Mouse (Mus musculus): ENCODE measurements at regions not wholly inside any gene's neighbourhood (a gene's known extent, or its start where the extent isn't known, plus 50 kb on each side); places are given as distances from the start of the nearest gene placed in this dataset.

DNA sequence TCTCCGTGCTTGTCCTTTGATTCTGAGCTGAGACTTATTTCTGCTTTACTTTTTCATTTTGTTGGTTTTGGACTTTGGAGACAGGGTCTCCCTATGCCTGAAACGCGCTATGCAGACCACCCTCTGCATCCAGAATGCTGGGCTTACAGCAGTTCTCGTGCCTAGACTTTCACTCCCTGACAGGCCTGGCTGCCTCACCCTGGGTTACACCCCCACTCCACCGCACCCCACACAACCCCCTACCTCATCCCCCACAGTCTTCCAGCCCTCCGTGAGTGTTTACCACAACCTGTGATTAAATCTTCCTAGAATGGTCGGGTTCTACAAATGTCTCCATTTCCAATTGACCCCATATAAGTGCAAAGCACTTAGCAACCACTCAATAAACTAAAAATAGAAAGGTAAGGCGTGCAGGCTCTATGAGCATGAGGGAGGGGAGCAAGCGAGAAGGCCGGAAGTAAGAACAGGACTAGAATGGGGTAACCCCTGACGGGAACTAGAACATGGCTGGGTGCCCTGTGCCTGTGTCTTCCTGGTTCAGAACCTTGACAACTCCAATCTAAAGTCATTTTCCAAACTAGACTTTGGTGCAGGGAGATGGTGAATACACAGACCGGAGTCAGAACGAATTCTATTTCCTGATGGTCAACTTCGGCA is 131.2 kb upstream of the Lef1 start:
- no peak for DNase-seq (ENCODE audit: low spot score)

GRCm38 (mm10) chr3:130977921-130978700 is 132.2 kb upstream of the Lef1 start:
- no peak for DNase-seq (ENCODE audit: low spot score)

GRCm38 (mm10) chr3:130976206-130976605 is 134.1 kb upstream of the Lef1 start:
- DNase-seq (ENCODE audit: low spot score): no peak

GRCm38 (mm10) chr3:130975291-130975690 is 135.0 kb upstream of the Lef1 start:
- DNase-seq (ENCODE audit: low spot score): no peak

DNA sequence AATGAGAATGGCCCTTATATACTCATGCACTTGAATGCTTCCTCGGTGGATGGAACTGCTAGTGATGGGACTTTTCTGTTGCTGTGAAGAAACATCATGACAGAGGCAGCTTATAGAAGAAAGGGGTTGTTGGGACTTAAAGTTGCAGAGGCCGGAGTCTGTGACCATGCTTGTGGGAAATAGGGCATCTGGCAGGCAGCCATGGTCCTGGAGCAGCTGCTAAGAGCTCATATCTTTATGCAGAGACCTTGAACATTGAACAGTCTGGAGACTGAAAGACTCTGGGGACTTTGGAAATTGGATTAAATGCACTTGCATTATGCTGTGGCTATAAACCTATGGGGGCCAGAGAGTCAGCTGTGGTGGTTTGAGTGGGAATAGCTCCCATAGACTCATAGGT is 138.1 kb upstream of the Lef1 start:
- DNase-seq (ENCODE audit: low spot score): no peak

- DNase-seq (ENCODE audit: low spot score): no peak
These were observed 145.0 kb upstream of the Lef1 start for GRCm38 (mm10) chr3:130965275-130965674.

GRCm38 (mm10) chr3:130964088-130964487 is 146.2 kb upstream of the Lef1 start:
- DNase-seq (ENCODE audit: low spot score): no peak

DNA sequence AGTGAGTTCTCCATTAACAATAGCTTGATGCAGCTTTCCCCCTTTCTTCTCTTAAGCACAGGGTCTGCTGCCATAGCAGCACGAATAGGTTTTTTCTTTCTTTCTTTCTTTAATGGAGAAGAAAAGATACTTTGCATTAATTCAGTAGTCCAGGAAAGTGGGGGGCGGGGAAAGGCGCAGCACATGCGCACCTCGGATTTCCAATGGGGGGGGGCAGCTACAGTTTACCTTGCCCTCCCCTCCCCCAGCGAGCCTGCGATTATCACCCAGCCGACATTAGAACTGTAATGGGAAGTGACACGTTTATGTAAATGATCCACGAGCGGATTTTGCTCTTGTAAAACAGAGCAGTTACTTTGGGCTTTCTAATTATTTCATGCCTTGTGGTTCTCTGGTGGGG is 146.6 kb upstream of the Lef1 start:
- DNase-seq (ENCODE audit: low spot score): no peak

DNA sequence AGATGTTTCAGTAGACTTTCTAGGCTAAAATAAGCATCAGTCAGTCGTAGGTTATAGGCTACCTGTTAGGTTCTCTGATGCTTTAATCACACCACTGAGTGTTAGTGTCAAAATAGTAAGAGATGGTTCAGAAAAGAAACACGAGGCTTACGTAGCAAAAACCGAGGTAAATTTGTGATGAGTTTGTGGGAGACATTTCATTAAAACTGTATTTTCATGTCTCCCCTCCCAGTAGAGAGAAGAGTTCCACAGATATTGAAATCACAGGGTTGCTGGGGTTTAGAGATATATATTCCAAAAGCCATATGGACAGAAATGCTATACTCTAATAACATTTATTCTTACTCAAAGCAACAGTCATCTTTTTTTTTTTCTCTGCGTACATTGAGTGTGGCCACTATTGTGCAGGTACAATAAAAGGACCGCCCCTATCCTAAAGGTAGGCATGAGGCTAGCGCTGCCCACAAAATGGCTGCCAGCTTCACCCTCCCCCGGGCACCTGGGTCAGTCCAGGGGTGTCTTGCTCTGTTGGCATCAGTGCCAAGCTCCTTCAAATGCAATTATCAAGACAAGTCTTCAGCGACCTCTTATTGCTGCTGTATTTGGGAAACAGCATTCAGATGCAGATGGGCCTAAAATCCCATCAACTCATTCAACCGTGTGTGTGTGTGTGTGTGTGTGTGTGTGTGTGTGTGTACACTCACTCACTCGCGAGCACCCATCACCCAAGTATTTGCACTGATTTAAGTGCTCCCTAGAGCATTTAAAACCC is 147.4 kb upstream of the Lef1 start:
- DNase-seq (ENCODE audit: low spot score): no peak

- DNase-seq (ENCODE audit: low spot score): no peak
These were observed 148.1 kb upstream of the Lef1 start for GRCm38 (mm10) chr3:130962151-130962633.

GRCm38 (mm10) chr3:130961704-130962103 is 148.6 kb upstream of the Lef1 start:
- no peak for DNase-seq (ENCODE audit: low spot score)

- no peak for DNase-seq (ENCODE audit: low spot score)
These were observed 154.3 kb upstream of the Lef1 start for GRCm38 (mm10) chr3:130955958-130956357.

DNA sequence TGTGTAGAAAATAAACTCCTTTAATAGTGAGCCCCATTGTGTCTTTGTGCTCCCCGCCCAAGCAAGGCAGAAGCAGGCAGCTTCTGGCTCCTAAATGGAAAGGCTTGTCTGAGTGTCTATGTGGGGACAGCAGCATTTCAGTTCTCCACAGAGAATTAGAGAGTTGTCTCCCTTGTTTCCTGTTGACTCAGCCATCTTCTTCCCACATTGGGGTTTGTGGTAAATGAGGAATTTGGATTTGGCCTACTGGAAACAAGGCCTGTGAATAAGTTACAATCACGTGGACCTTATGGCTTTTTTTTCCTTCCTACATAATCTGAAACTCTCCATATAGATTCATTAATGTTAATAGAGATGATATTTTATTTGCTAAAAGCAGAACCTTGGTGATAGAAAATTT is 158.9 kb upstream of the Lef1 start:
- no peak for DNase-seq (ENCODE audit: low spot score)

DNA sequence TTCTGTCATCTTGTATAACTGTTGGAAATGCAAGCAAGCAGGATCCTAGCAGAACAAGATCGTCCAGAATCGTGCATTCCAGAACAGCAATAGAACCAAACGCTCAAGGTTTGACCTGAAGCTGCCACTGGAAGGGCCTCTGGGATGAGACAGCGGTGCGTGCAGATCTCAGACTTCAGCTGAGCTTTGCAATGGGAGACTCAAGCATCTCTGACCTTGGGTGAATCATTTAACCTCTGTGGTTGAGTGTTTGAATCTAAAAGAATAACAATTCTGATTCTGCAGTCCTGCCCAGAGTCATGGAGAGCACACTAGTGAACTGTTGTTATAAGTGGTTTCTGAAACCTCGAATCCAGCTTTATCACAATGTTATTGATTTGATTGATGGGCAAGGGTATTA is 159.4 kb upstream of the Lef1 start:
- no peak for DNase-seq (ENCODE audit: low spot score)

- no peak for DNase-seq (ENCODE audit: low spot score)
These were observed 162.4 kb upstream of the Lef1 start for GRCm38 (mm10) chr3:130947880-130948279.

DNA sequence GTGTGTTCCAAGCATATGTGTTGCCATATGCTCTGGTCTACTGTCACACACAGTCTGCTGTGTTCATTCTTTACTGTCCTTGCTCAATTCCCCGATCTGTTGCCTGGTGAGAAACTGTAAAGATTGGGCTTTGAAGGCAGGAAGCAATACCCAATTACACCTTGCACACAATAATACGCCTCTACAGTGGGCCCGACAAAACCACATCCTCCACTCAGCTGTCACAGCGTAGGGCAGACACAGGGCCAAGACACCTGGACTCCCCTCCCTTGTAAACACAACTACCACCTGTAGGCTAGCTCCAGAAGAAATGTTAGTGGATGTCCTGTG is 163.0 kb upstream of the Lef1 start:
- no peak for DNase-seq (ENCODE audit: low spot score)

DNA sequence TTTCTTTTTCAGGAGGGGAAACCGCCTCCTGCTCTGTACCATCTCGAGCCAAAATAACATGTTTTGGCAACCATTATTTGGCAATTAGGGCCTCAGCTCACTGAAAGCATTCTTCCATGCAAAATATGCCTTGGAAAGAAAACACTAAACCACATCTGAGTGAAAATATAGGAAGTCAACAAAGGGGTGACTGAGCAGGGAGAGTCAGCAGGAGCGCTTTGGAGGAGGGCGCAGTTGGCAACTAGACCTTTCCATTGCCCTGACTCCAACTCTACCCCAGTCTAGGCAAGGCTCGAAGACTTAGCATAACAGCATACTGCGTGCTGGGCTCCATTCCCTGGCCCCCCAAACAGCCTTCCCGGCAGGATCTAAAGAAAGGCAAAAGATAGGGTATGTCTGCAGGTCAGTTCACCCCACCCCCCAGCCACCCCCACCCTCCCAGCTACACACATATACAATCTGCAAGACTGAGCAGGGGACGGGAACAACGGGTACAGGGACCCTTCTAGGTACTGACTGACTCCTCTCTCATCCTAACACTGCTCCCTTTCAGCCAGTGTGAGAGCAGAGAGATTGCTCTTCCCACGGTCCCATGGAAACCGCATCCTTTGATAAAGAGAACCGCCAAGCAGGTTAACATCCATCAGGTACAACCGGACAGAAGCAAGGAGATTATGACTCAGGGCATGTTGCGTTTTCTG is 163.5 kb upstream of the Lef1 start:
- no peak for DNase-seq (ENCODE audit: low spot score)

DNA sequence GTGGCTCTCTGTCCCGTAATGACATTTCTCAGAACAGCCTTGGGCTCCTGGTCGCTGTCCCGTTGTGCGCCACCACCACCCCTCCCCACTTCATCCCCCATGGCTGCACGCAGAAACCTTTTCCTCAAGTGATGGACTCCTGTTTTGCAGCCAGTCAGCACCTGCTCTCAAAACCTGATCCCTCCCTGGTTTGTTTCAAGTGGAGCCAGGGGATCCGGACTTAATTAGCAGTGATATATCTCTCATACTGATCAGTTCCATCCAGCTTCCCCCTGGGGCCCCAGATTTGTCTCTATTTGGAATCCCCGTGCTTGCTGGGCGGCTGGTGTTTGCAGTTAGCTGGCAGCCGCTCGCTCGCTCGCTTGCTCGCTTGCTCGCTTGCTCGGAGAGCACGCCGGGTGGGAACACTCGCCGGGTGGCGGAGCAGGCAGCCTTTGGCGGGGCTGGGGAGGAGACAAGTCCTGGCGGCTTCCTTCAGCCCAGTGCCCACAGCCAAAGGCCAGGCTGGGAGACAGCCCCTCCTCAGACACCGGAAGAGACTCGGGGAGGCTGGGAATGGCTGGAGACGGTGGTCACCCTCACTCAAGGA is 164.3 kb upstream of the Lef1 start:
- no peak for DNase-seq (ENCODE audit: low spot score)

- no peak for DNase-seq (ENCODE audit: low spot score)
These were observed 164.9 kb upstream of the Lef1 start for GRCm38 (mm10) chr3:130945396-130945795.

DNA sequence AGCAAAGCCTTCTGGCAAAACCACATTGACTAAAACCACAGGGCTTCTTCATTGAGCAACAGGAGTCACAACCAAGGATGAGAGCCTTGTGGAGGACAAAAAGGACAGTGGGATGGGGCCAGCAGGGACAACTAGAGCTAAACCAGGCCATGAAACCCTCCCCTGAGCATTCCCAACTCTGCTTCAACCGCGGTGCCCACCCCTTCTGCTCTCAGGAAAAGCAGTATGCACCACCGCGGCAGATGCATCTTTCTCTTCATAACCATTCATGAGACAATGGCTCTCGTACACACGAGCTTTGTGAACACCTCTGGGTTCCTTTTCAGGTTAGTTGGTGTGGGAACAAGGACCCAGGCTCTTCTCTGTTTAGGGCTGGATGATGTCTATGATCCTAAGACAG is 166.0 kb upstream of the Lef1 start:
- DNase-seq (ENCODE audit: low spot score): no peak

GRCm38 (mm10) chr3:130942947-130943630 is 167.2 kb upstream of the Lef1 start:
- no peak for DNase-seq (ENCODE audit: low spot score)
